Mouse (Mus musculus): Measurements from ENCODE around the gene Actl10.
A peak's percentile ranks its signal among the peaks of the same experiment; 100 is the strongest.

Actl10 gene

GRCm38 (mm10) chr2:154551927-154552326, 351 bp downstream of the Actl10 start:
- no peak for DNase-seq (ENCODE audit: low spot score)

GRCm38 (mm10) chr2:154552424-154552907, 890 bp downstream of the Actl10 start:
- no peak for DNase-seq (ENCODE audit: low spot score)

DNA sequence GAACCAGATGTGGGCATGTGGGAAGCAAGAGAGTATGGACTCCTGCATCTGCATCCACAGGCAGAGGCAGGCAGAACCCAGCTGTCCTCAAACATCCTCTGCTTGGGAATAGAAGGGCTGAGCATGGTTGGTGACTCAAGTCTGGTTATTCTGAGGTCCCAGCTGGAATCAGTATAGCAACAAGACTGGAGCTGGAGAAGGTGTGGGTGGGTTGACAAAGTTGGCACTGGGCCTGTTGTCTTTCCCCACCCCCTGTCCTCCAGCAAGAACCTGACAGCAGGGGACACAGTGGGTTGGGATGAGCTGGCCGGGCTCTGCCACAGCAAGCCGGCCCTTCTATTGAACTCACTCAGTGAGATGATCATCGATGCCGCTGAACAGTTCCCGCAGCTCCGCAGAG, 3.7 kb downstream of the Actl10 start:
- DNase-seq (ENCODE audit: low spot score), result no peak

GRCm38 (mm10) chr2:154557184-154557832, 5.7 kb downstream of the Actl10 start:
- DNase-seq (ENCODE audit: low spot score), result no peak

DNA sequence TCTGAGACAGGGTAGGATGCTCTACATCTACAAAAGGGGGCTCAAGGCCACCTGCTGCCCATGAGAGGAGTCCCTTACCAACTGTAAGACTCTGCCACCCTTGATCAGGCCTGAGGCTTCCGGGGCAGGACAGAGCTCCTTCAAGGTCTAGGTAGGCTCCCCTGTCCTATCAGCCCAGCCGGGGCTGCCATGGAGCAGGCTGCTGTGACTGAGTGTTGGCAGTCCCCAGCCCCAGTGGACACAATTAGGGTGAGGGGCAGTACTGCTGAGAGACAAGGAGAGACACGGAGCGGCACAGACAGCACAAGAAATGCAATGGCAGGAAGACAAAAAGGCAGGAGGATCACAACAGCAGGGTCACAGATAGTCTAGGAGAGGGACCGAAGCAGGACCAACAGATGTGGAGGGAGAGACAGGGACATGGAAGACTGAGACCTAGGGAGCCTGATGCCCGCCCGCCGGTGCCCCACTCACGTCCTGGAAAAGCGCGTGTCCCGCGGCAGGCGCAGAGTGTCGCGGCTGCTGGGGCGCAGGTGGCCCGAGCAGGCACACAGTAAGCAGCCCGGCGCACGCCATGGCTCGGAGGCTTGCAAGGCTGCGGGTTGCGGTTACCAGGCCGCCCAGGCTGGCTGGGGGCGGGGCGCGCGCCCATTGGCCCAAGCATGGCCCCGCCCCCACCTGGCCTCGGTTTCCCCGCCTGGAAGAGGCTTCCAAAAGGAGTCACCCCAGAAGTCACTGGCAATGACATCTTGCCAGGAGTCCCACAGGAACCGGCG, 6.9 kb downstream of the Actl10 start, which contains the start of gene Necab3:
Gene Necab3, minus strand, starts transcription at position 627 of the 776 bp plus-strand sequence.
- DNase-seq (ENCODE audit: low spot score), result no peak

DNA sequence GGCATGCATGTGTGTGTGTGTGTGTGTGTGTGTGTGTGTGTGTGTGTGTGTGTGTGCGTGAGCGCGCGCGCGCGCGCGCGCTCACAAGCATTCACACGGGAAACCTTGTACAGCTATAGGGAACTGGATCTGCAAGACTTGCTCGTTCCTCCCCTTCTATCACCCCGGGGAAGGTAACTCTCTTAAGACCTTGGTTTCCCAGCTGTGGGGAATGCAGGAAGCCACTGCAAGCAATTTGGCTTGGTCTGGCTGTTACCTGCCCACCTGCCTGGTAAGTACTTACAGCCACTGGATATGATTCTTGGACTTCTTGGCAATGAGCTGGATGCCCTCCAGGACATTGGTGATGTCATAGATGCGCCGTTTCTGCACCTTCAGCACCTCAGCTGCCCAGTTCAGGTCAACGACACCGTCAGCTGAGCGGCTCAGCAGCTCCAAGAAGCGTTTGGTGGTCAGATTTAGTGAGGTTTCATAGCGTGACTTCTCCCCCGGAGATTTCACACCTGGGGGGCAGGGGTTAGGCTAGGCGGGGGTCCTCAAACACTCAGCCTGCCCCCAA, 12.1 kb downstream of the Actl10 start:
- DNase-seq (ENCODE audit: low spot score), result no peak

DNA sequence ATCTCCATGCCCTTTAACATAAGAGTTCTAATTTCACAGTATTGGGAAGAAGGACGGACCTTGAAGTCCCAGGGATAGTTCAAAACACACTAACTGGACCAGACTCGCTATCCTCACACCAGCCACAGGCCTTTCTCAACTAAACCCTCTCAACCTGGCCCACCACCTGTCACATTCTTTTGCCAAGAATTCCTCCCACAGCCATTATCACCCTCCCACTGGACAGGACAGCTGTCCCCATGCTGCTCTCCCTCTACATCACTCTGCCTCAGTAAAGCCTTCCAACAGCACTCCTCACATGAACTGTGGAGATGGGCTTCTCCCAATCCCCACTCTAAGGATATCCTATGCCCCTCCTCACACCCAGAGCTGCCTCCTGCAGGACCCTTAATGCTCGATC, 14.0 kb downstream of the Actl10 start:
- no peak for DNase-seq (ENCODE audit: low spot score)

- no peak for DNase-seq (ENCODE audit: low spot score)
Measured at GRCm38 (mm10) chr2:154566641-154567040, 15.1 kb downstream of the Actl10 start.

GRCm38 (mm10) chr2:154567766-154568165, 16.2 kb downstream of the Actl10 start:
- no peak for DNase-seq (ENCODE audit: low spot score)

DNA sequence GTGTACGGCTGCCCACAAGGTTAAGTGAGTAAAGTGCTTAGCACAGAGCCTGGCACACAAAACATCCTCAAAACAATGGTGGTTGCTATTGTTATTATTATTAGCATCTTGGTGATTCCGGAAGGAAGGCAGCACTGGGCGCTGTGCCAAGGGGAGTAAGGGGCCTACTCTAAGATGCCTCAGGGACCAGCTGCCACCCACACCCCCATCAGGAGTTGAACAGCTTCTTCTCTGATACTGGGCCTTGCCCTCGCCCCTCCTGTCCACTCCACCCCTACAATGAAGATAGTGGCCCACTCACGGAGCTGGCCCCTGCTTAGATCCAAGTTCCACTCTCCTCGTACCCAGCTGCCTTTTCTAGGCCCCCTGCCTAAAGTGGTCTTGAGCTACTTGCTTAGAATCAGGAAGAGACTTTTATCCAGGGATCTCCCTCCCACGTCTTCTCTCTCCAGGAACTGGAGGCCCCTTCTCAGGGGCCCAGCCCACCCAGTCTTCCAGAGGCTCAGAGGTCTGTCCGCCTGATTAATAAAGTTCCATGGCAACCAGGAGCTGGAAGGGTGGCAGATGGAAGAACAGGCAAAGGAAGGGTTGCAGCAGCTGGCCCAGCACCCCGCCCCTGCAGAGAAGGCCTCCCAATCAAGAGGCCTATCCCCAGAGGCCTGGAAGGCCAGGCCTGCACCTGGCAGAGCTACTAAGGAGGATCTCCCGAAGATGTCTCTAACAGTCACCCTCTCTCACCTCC, 16.9 kb downstream of the Actl10 start:
- DNase-seq (ENCODE audit: low spot score), result no peak

- DNase-seq (ENCODE audit: low spot score), result no peak
Measured at GRCm38 (mm10) chr2:154569071-154569748, 17.6 kb downstream of the Actl10 start.

- peak; percentile 88 for DNase-seq (ENCODE audit: low spot score)
Measured at GRCm38 (mm10) chr2:154569836-154570286, 18.3 kb downstream of the Actl10 start, which contains the start of gene E2f1. Gene E2f1, minus strand, starts transcription at chr2:154569892.

GRCm38 (mm10) chr2:154570666-154571065, 19.1 kb downstream of the Actl10 start:
- DNase-seq (ENCODE audit: low spot score), result no peak

DNA sequence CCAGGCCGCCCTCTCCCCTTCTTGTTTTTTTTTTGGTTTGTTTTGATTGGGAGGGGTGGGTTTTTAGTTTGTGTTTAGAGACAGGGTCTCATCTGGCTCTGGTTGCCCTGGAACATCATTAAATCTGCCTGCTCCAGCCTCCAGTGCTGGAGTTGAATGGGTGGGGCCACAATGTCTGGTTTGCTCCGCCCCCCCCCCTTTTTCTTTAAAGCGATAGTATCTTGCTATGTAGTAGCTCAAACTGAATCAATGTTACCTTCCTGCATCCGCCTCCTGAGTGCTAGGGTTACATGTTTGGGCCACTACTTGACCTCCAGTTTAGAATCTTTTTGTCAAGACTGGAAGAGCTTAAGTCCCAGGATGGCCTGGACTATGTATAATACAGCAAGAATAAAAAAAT, 19.7 kb downstream of the Actl10 start:
- no peak for DNase-seq (ENCODE audit: low spot score)

DNA sequence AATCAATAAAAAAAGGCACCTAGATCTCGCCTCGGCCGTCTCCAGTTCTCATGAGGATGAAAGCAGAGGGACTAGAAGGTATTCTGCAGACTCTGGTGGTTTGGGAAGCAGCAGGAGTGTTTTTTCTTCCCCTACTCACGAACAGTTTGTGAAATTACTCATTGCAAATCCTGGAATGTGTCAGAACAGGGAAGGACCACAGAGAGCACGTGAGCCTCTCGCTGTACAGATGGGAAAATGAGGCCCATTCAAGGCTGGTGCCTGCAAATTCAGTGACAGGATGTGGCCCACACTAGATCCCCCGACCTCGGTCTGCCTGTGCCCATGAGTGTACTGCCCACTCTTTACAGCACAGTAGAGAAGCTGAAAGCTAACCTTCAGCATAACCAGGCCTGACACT, 20.4 kb downstream of the Actl10 start:
- no peak for DNase-seq (ENCODE audit: low spot score)

- no peak for DNase-seq (ENCODE audit: low spot score)
Measured at GRCm38 (mm10) chr2:154572996-154573395, 21.4 kb downstream of the Actl10 start.

GRCm38 (mm10) chr2:154574271-154574670, 22.7 kb downstream of the Actl10 start:
- no peak for DNase-seq (ENCODE audit: low spot score)

- no peak for DNase-seq (ENCODE audit: low spot score)
Measured at GRCm38 (mm10) chr2:154576876-154577743, 25.5 kb downstream of the Actl10 start.

DNA sequence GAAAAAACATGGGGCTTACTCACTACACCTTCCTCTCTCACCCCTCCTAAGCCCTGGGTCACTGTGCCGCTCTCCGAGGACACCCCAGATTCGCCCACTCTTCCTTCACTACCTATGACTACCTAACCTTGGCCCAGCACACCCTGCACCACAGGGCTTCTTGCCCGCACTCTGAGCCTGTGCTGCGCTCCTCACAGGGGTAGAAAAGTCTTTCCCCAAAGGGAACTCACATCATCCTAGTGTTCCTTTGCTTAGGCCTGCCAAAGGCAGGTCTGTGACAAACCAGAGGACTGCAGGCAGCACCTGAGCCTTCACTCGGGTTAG, 26.1 kb downstream of the Actl10 start:
- no peak for DNase-seq (ENCODE audit: low spot score)

GRCm38 (mm10) chr2:154580586-154580985, 29.0 kb downstream of the Actl10 start:
- no peak for DNase-seq (ENCODE audit: low spot score)

DNA sequence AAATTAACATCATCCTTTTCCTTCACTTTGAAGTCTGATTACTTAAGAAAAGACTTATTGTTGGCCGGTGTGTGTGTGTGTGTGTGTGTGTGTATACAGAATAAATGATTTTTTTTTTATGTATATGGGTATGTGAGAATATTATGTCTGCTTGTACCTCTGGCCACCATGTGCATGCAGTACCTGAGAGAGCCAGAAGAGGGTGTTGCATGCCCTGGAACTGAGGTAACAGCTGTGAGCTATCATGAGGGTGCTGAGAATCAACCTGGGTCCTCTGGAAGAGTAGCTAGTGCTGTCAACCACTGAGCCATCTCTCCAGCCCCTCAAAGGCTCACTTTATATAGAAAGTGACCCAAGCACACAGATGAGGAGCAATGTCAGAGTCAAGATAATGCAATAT, 29.8 kb downstream of the Actl10 start:
- no peak for DNase-seq (ENCODE audit: low spot score)

All from left cerebral cortex, adult 11 months (tissue).